Mouse (Mus musculus): ENCODE data around the gene Msl3l2. TPM values are rescaled to one million over a fixed set of nuclear protein-coding genes. Genes with fewer than 3 reads are reported as not detected.

Msl3l2 gene
- 1.3 and 1.5 TPM in 2 replicates for polyA plus RNA-seq (2012; rRNA removed)

DNA sequence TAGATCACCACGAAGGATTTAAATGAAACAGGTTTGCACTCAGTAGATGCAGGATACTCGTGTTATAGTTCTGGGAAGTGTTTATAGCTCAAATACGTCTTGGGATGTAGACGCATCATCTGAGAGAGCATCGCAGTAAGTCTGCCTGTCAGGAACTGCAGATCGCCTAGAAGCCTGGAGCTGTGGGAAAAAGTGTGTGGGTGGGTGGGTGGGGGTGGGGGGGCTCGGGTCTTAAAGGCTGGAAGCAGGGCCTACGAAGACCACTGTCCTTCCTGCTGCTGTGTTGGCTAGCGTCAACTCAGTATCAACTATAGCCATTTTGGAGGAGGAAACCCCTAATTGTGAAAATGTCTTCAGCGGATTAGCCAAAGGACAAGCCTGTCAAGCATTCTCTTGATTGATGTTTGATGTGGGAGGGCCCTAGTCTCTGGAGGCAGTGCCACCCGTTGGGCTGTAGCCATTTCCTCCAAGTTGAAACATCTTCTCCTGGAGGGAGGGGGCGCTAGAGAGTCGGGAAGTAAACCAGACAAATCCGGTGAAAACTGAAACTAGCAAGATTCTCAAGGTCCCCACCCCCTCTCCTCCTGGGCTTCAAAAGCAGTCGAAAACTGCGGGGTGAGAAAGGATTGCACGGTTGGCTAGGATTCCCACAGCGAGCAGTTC is at the start of gene Msl3l2:
Msl3l2 (plus strand) TSS at position 585 of the 663 bp plus-strand sequence.
- no peaks in the 10 kb centered on the region for H3K27me3 ChIP-seq (replicated peaks; ENCODE audit: control insufficient read depth, insufficient read depth, low read length)
- WGBS, result 29% methylated on average over 18 of the region's 18 CpGs
- peak; percentile 67 for TF ChIP-seq CTCF (conservative IDR thresholded peaks at IDR 0.05; ENCODE audit: insufficient read depth, insufficient read length, low read depth, low read length)
- TF ChIP-seq POLR2A (IDR thresholded peaks at IDR 0.05; ENCODE audit: low read depth, low read length), result no peak
- no peaks in the 10 kb centered on the region for H3K4me1 ChIP-seq (ENCODE audit: control insufficient read depth, insufficient read depth, low read length)
- peak; percentile 92 for DNase-seq
- H3K27ac ChIP-seq (ENCODE audit: insufficient read depth, low read depth, low read length), result no peak within 1 kb of the TSS
- H3K4me3 ChIP-seq (ENCODE audit: insufficient read depth, low read depth, low read length), result peak within 1 kb of the TSS; percentile 58
- H3K36me3 ChIP-seq (ENCODE audit: control insufficient read depth, insufficient read depth, low read length), result no peaks in the 10 kb centered on the region

- 74% methylated on average over 3 of the region's 3 CpGs for WGBS
- Histone ChIP-seq H3K36me3 (ENCODE audit: control insufficient read depth, insufficient read depth, low read length) (no peaks in the 10 kb centered on the region), H3K27me3 (replicated peaks; ENCODE audit: control insufficient read depth, insufficient read depth, low read length) (no peaks in the 10 kb centered on the region), H3K4me1 (ENCODE audit: control insufficient read depth, insufficient read depth, low read length) (no peaks in the 10 kb centered on the region), H3K4me3 (ENCODE audit: insufficient read depth, low read depth, low read length) (no peak overlapping the region), H3K27ac (ENCODE audit: insufficient read depth, low read depth, low read length) (no peak overlapping the region)
- TF ChIP-seq CTCF (conservative IDR thresholded peaks at IDR 0.05; ENCODE audit: insufficient read depth, insufficient read length, low read depth, low read length) (no peak), POLR2A (IDR thresholded peaks at IDR 0.05; ENCODE audit: low read depth, low read length) (no peak)
- no peak for DNase-seq
Observed at GRCm38 (mm10) chr10:56058979-56059422, 47.7 kb upstream of the Msl3l2 start.

GRCm38 (mm10) chr10:56061238-56061830 is 45.4 kb upstream of the Msl3l2 start:
- no peak for DNase-seq
- Histone ChIP-seq H3K4me3 (ENCODE audit: insufficient read depth, low read depth, low read length) (no peak overlapping the region), H3K27me3 (replicated peaks; ENCODE audit: control insufficient read depth, insufficient read depth, low read length) (no peaks in the 10 kb centered on the region), H3K36me3 (ENCODE audit: control insufficient read depth, insufficient read depth, low read length) (no peaks in the 10 kb centered on the region), H3K4me1 (ENCODE audit: control insufficient read depth, insufficient read depth, low read length) (no peaks in the 10 kb centered on the region), H3K27ac (ENCODE audit: insufficient read depth, low read depth, low read length) (no peak overlapping the region)
- TF ChIP-seq POLR2A (IDR thresholded peaks at IDR 0.05; ENCODE audit: low read depth, low read length) (no peak), CTCF (conservative IDR thresholded peaks at IDR 0.05; ENCODE audit: insufficient read depth, insufficient read length, low read depth, low read length) (no peak)
- 78% methylated on average over 2 of the region's 2 CpGs for WGBS

- Histone ChIP-seq H3K4me3 (ENCODE audit: insufficient read depth, low read depth, low read length) (no peak overlapping the region), H3K27me3 (replicated peaks; ENCODE audit: control insufficient read depth, insufficient read depth, low read length) (no peaks in the 10 kb centered on the region), H3K4me1 (ENCODE audit: control insufficient read depth, insufficient read depth, low read length) (no peaks in the 10 kb centered on the region), H3K36me3 (ENCODE audit: control insufficient read depth, insufficient read depth, low read length) (no peaks in the 10 kb centered on the region), H3K27ac (ENCODE audit: insufficient read depth, low read depth, low read length) (no peak overlapping the region)
- WGBS, result 94% methylated on average over 2 of the region's 2 CpGs
- no peak for DNase-seq
- TF ChIP-seq POLR2A (IDR thresholded peaks at IDR 0.05; ENCODE audit: low read depth, low read length) (no peak), CTCF (conservative IDR thresholded peaks at IDR 0.05; ENCODE audit: insufficient read depth, insufficient read length, low read depth, low read length) (no peak)
Observed at GRCm38 (mm10) chr10:56062746-56063145, 44.0 kb upstream of the Msl3l2 start.

- WGBS, result 72% methylated on average over 4 of the region's 4 CpGs
- TF ChIP-seq CTCF (conservative IDR thresholded peaks at IDR 0.05; ENCODE audit: insufficient read depth, insufficient read length, low read depth, low read length), result no peak
- no peak for TF ChIP-seq POLR2A (IDR thresholded peaks at IDR 0.05; ENCODE audit: low read depth, low read length)
- Histone ChIP-seq H3K36me3 (ENCODE audit: control insufficient read depth, insufficient read depth, low read length) (no peaks in the 10 kb centered on the region), H3K4me3 (ENCODE audit: insufficient read depth, low read depth, low read length) (no peak overlapping the region), H3K4me1 (ENCODE audit: control insufficient read depth, insufficient read depth, low read length) (no peaks in the 10 kb centered on the region), H3K27me3 (replicated peaks; ENCODE audit: control insufficient read depth, insufficient read depth, low read length) (no peaks in the 10 kb centered on the region), H3K27ac (ENCODE audit: insufficient read depth, low read depth, low read length) (no peak overlapping the region)
- no peak for DNase-seq
Observed at GRCm38 (mm10) chr10:56089714-56090113, 17.0 kb upstream of the Msl3l2 start.

DNA sequence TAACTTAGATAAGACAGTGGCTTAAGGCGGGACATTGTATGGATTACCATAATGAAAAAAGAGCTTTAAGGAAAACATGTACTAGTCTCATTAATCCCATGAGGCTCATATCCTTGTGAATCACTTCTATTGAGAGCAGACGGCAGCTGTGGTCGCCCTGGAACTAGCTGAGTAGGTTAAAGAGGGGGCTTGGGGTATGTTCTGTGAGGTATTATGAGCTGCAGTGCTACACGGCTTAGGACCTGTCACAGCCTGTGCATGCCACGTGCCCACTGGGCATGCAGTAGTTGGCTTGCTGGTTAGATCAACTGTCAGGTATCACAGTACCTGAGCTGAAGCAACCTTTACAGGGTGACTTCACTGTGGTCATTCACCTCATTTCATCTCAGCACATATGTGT is 12.1 kb upstream of the Msl3l2 start:
- no peak overlapping the region for H3K27ac ChIP-seq (ENCODE audit: insufficient read depth, low read depth, low read length)
- H3K4me1 ChIP-seq (ENCODE audit: control insufficient read depth, insufficient read depth, low read length), result no peaks in the 10 kb centered on the region
- H3K27me3 ChIP-seq (replicated peaks; ENCODE audit: control insufficient read depth, insufficient read depth, low read length), result no peaks in the 10 kb centered on the region
- no peak for DNase-seq
- H3K4me3 ChIP-seq (ENCODE audit: insufficient read depth, low read depth, low read length), result no peak overlapping the region
- H3K36me3 ChIP-seq (ENCODE audit: control insufficient read depth, insufficient read depth, low read length), result no peaks in the 10 kb centered on the region
- 85% methylated on average over 5 of the region's 5 CpGs for WGBS
- TF ChIP-seq POLR2A (IDR thresholded peaks at IDR 0.05; ENCODE audit: low read depth, low read length) (no peak), CTCF (conservative IDR thresholded peaks at IDR 0.05; ENCODE audit: insufficient read depth, insufficient read length, low read depth, low read length) (no peak)

- no peak for TF ChIP-seq CTCF (conservative IDR thresholded peaks at IDR 0.05; ENCODE audit: insufficient read depth, insufficient read length, low read depth, low read length)
- TF ChIP-seq POLR2A (IDR thresholded peaks at IDR 0.05; ENCODE audit: low read depth, low read length), result no peak
- H3K36me3 ChIP-seq (ENCODE audit: control insufficient read depth, insufficient read depth, low read length), result no peaks in the 10 kb centered on the region
- H3K27ac ChIP-seq (ENCODE audit: insufficient read depth, low read depth, low read length), result no peak overlapping the region
- no peaks in the 10 kb centered on the region for H3K27me3 ChIP-seq (replicated peaks; ENCODE audit: control insufficient read depth, insufficient read depth, low read length)
- H3K4me1 ChIP-seq (ENCODE audit: control insufficient read depth, insufficient read depth, low read length), result no peaks in the 10 kb centered on the region
- H3K4me3 ChIP-seq (ENCODE audit: insufficient read depth, low read depth, low read length), result no peak overlapping the region
- no peak for DNase-seq
Observed at GRCm38 (mm10) chr10:56096757-56097156, 10.0 kb upstream of the Msl3l2 start.

All from kidney, adult 2 months (tissue).